Mouse (Mus musculus): ENCODE data around the gene Specc1l. TPM values are rescaled to one million over a fixed set of nuclear protein-coding genes. Genes with fewer than 3 reads are reported as not detected.
A peak's percentile ranks its signal among the peaks of the same experiment; 100 is the strongest.
"Not testable (repeated sequence)": the region's sequence is repeated elsewhere in the genome, so short reads cannot be mapped to it uniquely, and the experiment has no call there.

Specc1l gene
- polyA plus RNA-seq, 1 experiment from 2014 or later: 20.3 TPM

DNA sequence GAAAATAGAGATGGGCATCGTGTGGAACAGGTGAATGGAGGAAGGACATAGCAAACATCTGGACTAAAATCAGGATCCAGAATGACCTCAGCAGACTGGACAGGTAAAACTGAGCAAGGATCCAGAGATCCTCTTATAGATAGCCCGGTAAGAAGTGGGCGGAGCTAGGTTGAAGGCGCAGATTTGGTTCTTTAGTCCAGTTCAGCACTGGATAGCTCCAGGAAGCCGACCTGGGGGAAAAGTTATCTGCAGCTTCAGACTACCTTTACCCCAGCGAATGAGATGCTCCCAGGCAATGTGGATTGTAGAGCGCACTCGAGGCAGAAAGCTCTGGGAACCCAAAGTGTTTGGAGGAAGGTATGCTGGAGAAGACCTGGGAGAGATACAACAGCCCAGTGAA is 130.1 kb downstream of the Specc1l start:
- no peaks in the 10 kb centered on the region for H3K36me3 ChIP-seq (ENCODE audit: control insufficient read depth, insufficient read depth, low read length)
- H3K4me3 ChIP-seq (ENCODE audit: low read depth, low read length): no peak overlapping the region
- H3K27me3 ChIP-seq (replicated peaks; ENCODE audit: control insufficient read depth, insufficient read depth, low read length): no peaks in the 10 kb centered on the region
- DNase-seq (ENCODE audit: low spot score): peak; percentile 35
- H3K9me3 ChIP-seq (ENCODE audit: control insufficient read depth, low read length): no peaks in the 10 kb centered on the region
- ATAC-seq (ENCODE audit: low read depth): no peak
- no peak overlapping the region for H3K9ac ChIP-seq (ENCODE audit: low read depth, low read length)
- H3K4me1 ChIP-seq (ENCODE audit: control insufficient read depth, insufficient read depth, low read length): no peaks in the 10 kb centered on the region
- 33% methylated on average over 8 of the region's 8 CpGs for WGBS
- no peak overlapping the region for H3K27ac ChIP-seq (replicated peaks; ENCODE audit: low read depth, low read length)
- no peak overlapping the region for H3K4me2 ChIP-seq (ENCODE audit: low read depth, low read length)

DNA sequence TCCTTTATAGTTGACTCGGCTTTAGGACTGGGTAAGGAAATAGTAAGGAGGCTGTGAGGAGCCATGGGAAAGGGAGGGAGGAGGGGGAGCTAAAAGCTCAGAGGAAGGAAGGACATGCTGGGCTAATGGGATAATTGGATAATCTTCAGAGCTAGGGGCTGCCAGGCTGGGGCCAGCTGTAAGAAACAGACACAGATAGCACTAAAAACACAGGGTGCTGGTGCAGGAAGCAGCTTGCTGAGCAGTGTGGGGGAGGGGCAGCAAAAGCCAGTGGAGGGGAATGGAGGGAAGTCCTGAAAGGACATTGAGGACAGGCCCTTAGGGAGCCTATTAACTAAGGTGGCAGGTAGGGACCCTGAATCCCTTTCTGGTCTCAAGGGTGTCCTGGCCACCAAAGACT is 132.7 kb downstream of the Specc1l start:
- not testable (repeated sequence) for H3K27ac ChIP-seq (replicated peaks; ENCODE audit: low read depth, low read length); H3K36me3 ChIP-seq (ENCODE audit: control insufficient read depth, insufficient read depth, low read length); H3K9ac ChIP-seq (ENCODE audit: low read depth, low read length); H3K27me3 ChIP-seq (replicated peaks; ENCODE audit: control insufficient read depth, insufficient read depth, low read length); H3K9me3 ChIP-seq (ENCODE audit: control insufficient read depth, low read length); H3K4me2 ChIP-seq (ENCODE audit: low read depth, low read length); DNase-seq (ENCODE audit: low spot score); H3K4me3 ChIP-seq (ENCODE audit: low read depth, low read length); H3K4me1 ChIP-seq (ENCODE audit: control insufficient read depth, insufficient read depth, low read length)
- 38% methylated on average over 1 of the region's 1 CpGs for WGBS
- ATAC-seq (ENCODE audit: low read depth): peak; percentile 41; the same call in 1 of the 2 replicates

- no peaks in the 10 kb centered on the region for H3K36me3 ChIP-seq (ENCODE audit: control insufficient read depth, insufficient read depth, low read length)
- no peak overlapping the region for H3K4me3 ChIP-seq (ENCODE audit: low read depth, low read length)
- H3K9me3 ChIP-seq (ENCODE audit: control insufficient read depth, low read length): no peaks in the 10 kb centered on the region
- no peaks in the 10 kb centered on the region for H3K4me1 ChIP-seq (ENCODE audit: control insufficient read depth, insufficient read depth, low read length)
- DNase-seq (ENCODE audit: low spot score): peak; percentile 15
- 67% methylated on average over 2 of the region's 2 CpGs for WGBS
- no peak overlapping the region for H3K4me2 ChIP-seq (ENCODE audit: low read depth, low read length)
- ATAC-seq (ENCODE audit: low read depth): no peak
- H3K27me3 ChIP-seq (replicated peaks; ENCODE audit: control insufficient read depth, insufficient read depth, low read length): no peaks in the 10 kb centered on the region
- H3K27ac ChIP-seq (replicated peaks; ENCODE audit: low read depth, low read length): no peak overlapping the region
- H3K9ac ChIP-seq (ENCODE audit: low read depth, low read length): no peak overlapping the region
Observed at GRCm38 (mm10) chr10:75345265-75345664, 133.4 kb downstream of the Specc1l start.

- Histone ChIP-seq H3K4me3 (ENCODE audit: low read depth, low read length) (no peak overlapping the region), H3K27me3 (replicated peaks; ENCODE audit: control insufficient read depth, insufficient read depth, low read length) (no peaks in the 10 kb centered on the region), H3K27ac (replicated peaks; ENCODE audit: low read depth, low read length) (no peak overlapping the region), H3K9ac (ENCODE audit: low read depth, low read length) (no peak overlapping the region), H3K4me1 (ENCODE audit: control insufficient read depth, insufficient read depth, low read length) (no peaks in the 10 kb centered on the region), H3K4me2 (ENCODE audit: low read depth, low read length) (no peak overlapping the region), H3K36me3 (ENCODE audit: control insufficient read depth, insufficient read depth, low read length) (no peaks in the 10 kb centered on the region), H3K9me3 (ENCODE audit: control insufficient read depth, low read length) (no peaks in the 10 kb centered on the region)
- 89% methylated on average over 5 of the region's 5 CpGs for WGBS
- no peak for DNase-seq (ENCODE audit: low spot score)
- no peak for ATAC-seq (ENCODE audit: low read depth)
Observed at GRCm38 (mm10) chr10:75350564-75350963, 138.7 kb downstream of the Specc1l start.

GRCm38 (mm10) chr10:75352541-75352940 is 140.7 kb downstream of the Specc1l start:
- Histone ChIP-seq H3K27ac (replicated peaks; ENCODE audit: low read depth, low read length) (no peak overlapping the region), H3K4me2 (ENCODE audit: low read depth, low read length) (no peak overlapping the region), H3K9ac (ENCODE audit: low read depth, low read length) (no peak overlapping the region), H3K27me3 (replicated peaks; ENCODE audit: control insufficient read depth, insufficient read depth, low read length) (no peaks in the 10 kb centered on the region), H3K4me1 (ENCODE audit: control insufficient read depth, insufficient read depth, low read length) (no peaks in the 10 kb centered on the region), H3K4me3 (ENCODE audit: low read depth, low read length) (no peak overlapping the region), H3K36me3 (ENCODE audit: control insufficient read depth, insufficient read depth, low read length) (no peaks in the 10 kb centered on the region), H3K9me3 (ENCODE audit: control insufficient read depth, low read length) (no peaks in the 10 kb centered on the region)
- 96% methylated on average over 12 of the region's 12 CpGs for WGBS
- ATAC-seq (ENCODE audit: low read depth) (no peak), DNase-seq (ENCODE audit: low spot score) (no peak)

GRCm38 (mm10) chr10:75353838-75354241 is 142.0 kb downstream of the Specc1l start:
- 68% methylated on average over 6 of the region's 9 CpGs for WGBS
- not testable (repeated sequence) for H3K9me3 ChIP-seq (ENCODE audit: control insufficient read depth, low read length); H3K27ac ChIP-seq (replicated peaks; ENCODE audit: low read depth, low read length); H3K9ac ChIP-seq (ENCODE audit: low read depth, low read length); H3K27me3 ChIP-seq (replicated peaks; ENCODE audit: control insufficient read depth, insufficient read depth, low read length); H3K4me1 ChIP-seq (ENCODE audit: control insufficient read depth, insufficient read depth, low read length); ATAC-seq (ENCODE audit: low read depth); H3K4me2 ChIP-seq (ENCODE audit: low read depth, low read length); DNase-seq (ENCODE audit: low spot score); H3K4me3 ChIP-seq (ENCODE audit: low read depth, low read length); H3K36me3 ChIP-seq (ENCODE audit: control insufficient read depth, insufficient read depth, low read length)

DNA sequence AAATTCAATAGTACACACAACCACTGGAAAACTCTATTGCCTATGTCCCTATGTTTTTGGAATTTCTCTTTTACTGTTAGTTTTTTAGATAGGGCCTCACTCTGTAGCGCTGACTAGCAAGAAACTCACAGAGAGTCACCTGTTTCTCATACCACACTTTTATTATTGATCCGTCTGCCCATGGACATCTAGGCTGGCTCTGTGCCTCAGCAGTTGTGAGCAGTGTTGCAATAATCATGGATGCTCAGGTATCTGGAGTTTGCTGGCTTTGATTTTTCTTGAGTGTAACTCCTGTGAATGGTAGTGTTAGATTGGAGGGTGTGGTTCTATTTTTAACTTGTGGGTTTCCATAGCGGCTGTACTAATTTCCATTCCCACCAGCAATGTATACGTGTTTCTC is 143.5 kb downstream of the Specc1l start:
- no peak overlapping the region for H3K9ac ChIP-seq (ENCODE audit: low read depth, low read length)
- DNase-seq (ENCODE audit: low spot score) (no peak), ATAC-seq (ENCODE audit: low read depth) (no peak)
- no peaks in the 10 kb centered on the region for H3K27me3 ChIP-seq (replicated peaks; ENCODE audit: control insufficient read depth, insufficient read depth, low read length)
- no peak overlapping the region for H3K4me2 ChIP-seq (ENCODE audit: low read depth, low read length)
- no peak overlapping the region for H3K4me3 ChIP-seq (ENCODE audit: low read depth, low read length)
- no peak overlapping the region for H3K27ac ChIP-seq (replicated peaks; ENCODE audit: low read depth, low read length)
- no peaks in the 10 kb centered on the region for H3K9me3 ChIP-seq (ENCODE audit: control insufficient read depth, low read length)
- WGBS: 62% methylated on average over 4 of the region's 4 CpGs
- H3K4me1 ChIP-seq (ENCODE audit: control insufficient read depth, insufficient read depth, low read length): no peaks in the 10 kb centered on the region
- no peaks in the 10 kb centered on the region for H3K36me3 ChIP-seq (ENCODE audit: control insufficient read depth, insufficient read depth, low read length)

Other genes starting within 250 kb of the Specc1l start
- gene Gnaz, start 244.9 kb upstream of the Specc1l start, polyA plus RNA-seq (2014; fragmentation: Nextera tagmentation; extraction: Ambion mirVana): 3.8 and 4.2 TPM in 2 replicates
- 0.39 and 2.4 TPM in 2 replicates for gene Rsph14, start 179.5 kb upstream of the Specc1l start, polyA plus RNA-seq (2014; fragmentation: Nextera tagmentation; extraction: Ambion mirVana)
- 6.7 and 8.7 TPM in 2 replicates for gene Rab36, start 175.0 kb upstream of the Specc1l start, polyA plus RNA-seq (2014; fragmentation: Nextera tagmentation; extraction: Ambion mirVana)
- 6.7 and 8.1 TPM in 2 replicates for gene Bcr, start 151.5 kb upstream of the Specc1l start, polyA plus RNA-seq (2014; fragmentation: Nextera tagmentation; extraction: Ambion mirVana)
- gene Adora2a, start 104.8 kb downstream of the Specc1l start, polyA plus RNA-seq (2014; fragmentation: Nextera tagmentation; extraction: Ambion mirVana): 4.1 and 5.4 TPM in 2 replicates
- 0.99 and 2.2 TPM in 2 replicates for gene Upb1, start 189.0 kb downstream of the Specc1l start, polyA plus RNA-seq (2014; fragmentation: Nextera tagmentation; extraction: Ambion mirVana)

Measured in embryonic facial prominence, embryonic 14.5 days (tissue).